33 mouse cellular contexts compared by ENCODE assay signal in genomic region chr5:143264689-143265088, GRCm38 (mm10). TPM values are rescaled to one million over a fixed set of nuclear protein-coding genes. Genes with fewer than 3 reads are reported as not detected.
DNase-seq lines count a peak whose midpoint lies in the region; ATAC-seq and TF ChIP-seq lines count a peak whose summit lies in the region.
"Had no signal": no experiment of that assay in that cellular context is flagged by ENCODE, and none has a peak within 500 bp of the region (broad histone marks: within the 10 kb centered on the region; RNA-seq: fewer than 3 reads in every experiment).

No protein-coding gene starts in this region.

- H3K36me3 ChIP-seq in stomach, postnatal 0 days (ENCODE audit: control insufficient read depth, insufficient read depth, low read length): peaks cover 3% of the 10 kb centered on the region; the same call in 1 of the 2 replicates
- H3K36me3 ChIP-seq: liver, embryonic 15.5 days had no signal

- no peak overlapping the region for H3K27ac ChIP-seq in cerebellum, adult 2 months (ENCODE audit: insufficient read depth, low read length)
- no peak overlapping the region for H3K27ac ChIP-seq in stomach, postnatal 0 days (replicated peaks)
- H3K27ac ChIP-seq: embryonic facial prominence, embryonic 13.5 days; forebrain, embryonic 13.5 days; heart, embryonic 13.5 days; limb, embryonic 10.5 days; liver, embryonic 15.5 days; lung, embryonic 15.5 days; midbrain, embryonic 13.5 days had no signal

- 72% methylated on average over 10 of the region's 10 CpGs for WGBS in cerebellum, adult 2 months
- WGBS in stomach, postnatal 0 days: 70% methylated on average over 10 of the region's 10 CpGs

- no peak for TF ChIP-seq CTCF in cerebellum, adult 2 months (IDR thresholded peaks at IDR 0.05; ENCODE audit: borderline replicate concordance, insufficient read depth, low read depth, low read length)
- no peak for TF ChIP-seq CTCF in stomach, postnatal 0 days (IDR thresholded peaks at IDR 0.05; ENCODE audit: low read depth)

- no peak for TF ChIP-seq POLR2A in cerebellum, adult 2 months (IDR thresholded peaks at IDR 0.05; ENCODE audit: borderline replicate concordance, insufficient read depth, low read length)

- no peaks in the 10 kb centered on the region for H3K27me3 ChIP-seq in cerebellum, adult 2 months (ENCODE audit: control insufficient read depth, insufficient read depth, low read length)
- no peaks in the 10 kb centered on the region for H3K27me3 ChIP-seq in stomach, postnatal 0 days (ENCODE audit: control insufficient read depth, insufficient read depth, low read length)
- H3K27me3 ChIP-seq: embryonic facial prominence, embryonic 13.5 days; forebrain, embryonic 13.5 days; lung, embryonic 15.5 days; midbrain, embryonic 13.5 days had no signal

- peaks cover 26% of the 10 kb centered on the region for H3K4me1 ChIP-seq in cerebellum, adult 2 months (ENCODE audit: control insufficient read depth, insufficient read depth, low read length)
- H3K4me1 ChIP-seq in stomach, postnatal 0 days (replicated peaks; ENCODE audit: control insufficient read depth, insufficient read depth): no peaks in the 10 kb centered on the region
- H3K4me1 ChIP-seq: liver, embryonic 15.5 days had no signal

- H3K9me3 ChIP-seq in stomach, postnatal 0 days (ENCODE audit: control insufficient read depth, low read length): no peaks in the 10 kb centered on the region
- H3K9me3 ChIP-seq: embryonic facial prominence, embryonic 13.5 days; forebrain, embryonic 13.5 days; heart, embryonic 13.5 days; limb, embryonic 10.5 days; liver, embryonic 15.5 days; lung, embryonic 15.5 days; megakaryocyte, embryonic 14.5 days; midbrain, embryonic 13.5 days had no signal

- no peak overlapping the region for H3K4me3 ChIP-seq in cerebellum, adult 2 months (replicated peaks; ENCODE audit: insufficient read depth, low read depth, low read length)
- H3K4me3 ChIP-seq in stomach, postnatal 0 days (ENCODE audit: low read depth, low read length): no peak overlapping the region
- H3K4me3 ChIP-seq: embryonic facial prominence, embryonic 13.5 days; erythroblast, embryonic 14.5 days; forebrain, embryonic 13.5 days; heart, embryonic 13.5 days; limb, embryonic 10.5 days; liver, embryonic 15.5 days; lung, embryonic 15.5 days; midbrain, embryonic 13.5 days had no signal

- H3K9ac ChIP-seq in stomach, postnatal 0 days (ENCODE audit: low read length): no peak overlapping the region
- H3K9ac ChIP-seq: embryonic facial prominence, embryonic 13.5 days; forebrain, embryonic 13.5 days; heart, embryonic 13.5 days; liver, embryonic 15.5 days; lung, embryonic 15.5 days; midbrain, embryonic 13.5 days had no signal

- no peak overlapping the region for H3K4me2 ChIP-seq in stomach, postnatal 0 days (replicated peaks; ENCODE audit: low read depth)
- H3K4me2 ChIP-seq: embryonic facial prominence, embryonic 13.5 days; forebrain, embryonic 13.5 days; heart, embryonic 13.5 days; liver, embryonic 15.5 days; lung, embryonic 15.5 days; midbrain, embryonic 13.5 days had no signal

- no peak for TF ChIP-seq EP300 in stomach, postnatal 0 days (optimal IDR thresholded peaks at IDR 0.05)

- DNase-seq in cerebellum, adult 2 months: peak; percentile 39 to 55
- no peak for DNase-seq in cerebellum, adult 9-10 months
- peak; percentile 32 for DNase-seq in testis, postnatal 14 days (ENCODE audit: low spot score)
- no peak for DNase-seq in testis, postnatal 10 days (ENCODE audit: low spot score)
- DNase-seq in NIH3T3 (ENCODE audit: low read depth): peak; percentile 31
- DNase-seq in stomach, postnatal 0 days (ENCODE audit: low spot score): peak; percentile 69
- no peak for DNase-seq in heart, adult 8-10 months (ENCODE audit: low spot score)
- DNase-seq: embryo, embryonic 11 days; gastrocnemius, postnatal 14 days; heart, adult 18-20 months; heart, postnatal 14 days; liver; lung, postnatal 36 days; right cerebral cortex, postnatal 25 days; spleen, adult 18-20 months; thymus, postnatal 25 days had no signal

- peak; percentile 58 for ATAC-seq in stomach, postnatal 0 days (ENCODE audit: low FRiP score, low TSS enrichment)
- ATAC-seq: forebrain, embryonic 13.5 days; intestine, postnatal 0 days; midbrain, embryonic 13.5 days had no signal

RNA-seq across cellular contexts. Expression of gene Zfp316, which starts 5.1 kb away (rescaled TPM):
- polyA plus RNA-seq in cerebellum, adult 2 months (2012; rRNA removed): 14.1 and 14.7 TPM in 2 replicates
- 1.4 and 1.7 TPM in 2 replicates for polyA plus RNA-seq in stomach, postnatal 0 days (2015; fragmentation: Nextera tagmentation; extraction: Ambion mirVana)
- total RNA-seq in heart, adult 8-10 months (2022): 1 to 10 TPM; 5.1 to 6.4 (median 5.5) TPM

RNA-seq across cellular contexts. Expression of gene Zfp853, which starts 28.7 kb away (rescaled TPM):
- 2.0 TPM in 2 replicates for polyA plus RNA-seq in cerebellum, adult 2 months (2012; rRNA removed)
- polyA plus RNA-seq in stomach, postnatal 0 days (2015; fragmentation: Nextera tagmentation; extraction: Ambion mirVana): 0.06 TPM in 2 replicates
- under 1 TPM in 1 of 4 experiments, not detected in 3; 0.12 TPM for total RNA-seq in heart, adult 8-10 months (2022)
- total RNA-seq: monocyte, adult 5-6 weeks; neutrophil, adult 5-6 weeks had no signal
- polyA plus RNA-seq: forebrain, embryonic 13.5 days; hindbrain, embryonic 11.5 days; intestine, postnatal 0 days; liver, embryonic 15.5 days; lung, embryonic 15.5 days; testis, adult 2 months had no signal

RNA-seq across cellular contexts. Expression of gene Zfp12, which starts 29.7 kb away (rescaled TPM):
- polyA plus RNA-seq in cerebellum, adult 2 months (2012; rRNA removed): 27.0 and 28.5 TPM in 2 replicates
- 4.2 and 4.5 TPM in 2 replicates for polyA plus RNA-seq in stomach, postnatal 0 days (2015; fragmentation: Nextera tagmentation; extraction: Ambion mirVana)
- total RNA-seq in heart, adult 8-10 months (2022): 1 to 10 TPM; 8.7 to 9.6 (median 9.2) TPM

RNA-seq across cellular contexts. Expression of gene Spdye4a, which starts 38.0 kb away (rescaled TPM):
- polyA plus RNA-seq in cerebellum, adult 2 months (2012; rRNA removed): not detected in 2 replicates
- 0.05 TPM in 1 of 2 replicates, not detected in the other for polyA plus RNA-seq in stomach, postnatal 0 days (2015; fragmentation: Nextera tagmentation; extraction: Ambion mirVana)
- not detected for total RNA-seq in heart, adult 8-10 months (2022)
- total RNA-seq: gastrocnemius, postnatal 14 days; heart, adult 18-20 months; heart, postnatal 14 days; layer of hippocampus, postnatal 14 days; monocyte, adult 5-6 weeks; neutrophil, adult 5-6 weeks had no signal
- polyA plus RNA-seq: brain, embryonic 14.5 days; embryonic facial prominence, embryonic 13.5 days; forebrain, embryonic 13.5 days; heart, embryonic 13.5 days; hindbrain, embryonic 11.5 days; intestine, postnatal 0 days; kidney, embryonic 16.5 days; limb, embryonic 10.5 days; liver, embryonic 15.5 days; lung, embryonic 15.5 days; midbrain, embryonic 13.5 days had no signal

RNA-seq across cellular contexts. Expression of gene E130309D02Rik, which starts 50.5 kb away (rescaled TPM):
- polyA plus RNA-seq in cerebellum, adult 2 months (2012; rRNA removed): 17.0 and 17.8 TPM in 2 replicates
- polyA plus RNA-seq in stomach, postnatal 0 days (2015; fragmentation: Nextera tagmentation; extraction: Ambion mirVana): 15.7 and 18.5 TPM in 2 replicates
- 10 to 100 TPM; 13.4 to 20.7 (median 16.7) TPM for total RNA-seq in heart, adult 8-10 months (2022)

Comparison
In these comparisons a context has a peak if more than half of its experiments do, and no peak if none do; other contexts are left out.
1. DNase-seq: peak in cerebellum, adult 2 months (2 of 2), testis, postnatal 14 days (single experiment), NIH3T3 (single experiment) and stomach, postnatal 0 days (single experiment); none in cerebellum, adult 9-10 months (single experiment), testis, postnatal 10 days (single experiment) and heart, adult 8-10 months (single experiment).